Mouse (Mus musculus) MEL (cell line): ENCODE measurements around the gene Chkb.

ENCODE experiments used
- BHLHE40 ChIP-seq: IDR thresholded peaks from 2 replicates; pipeline ENCODE4 v1.6.1; 2012; ENCODE audit warnings: low read depth, mild to moderate bottlenecking, inconsistent platforms, low read length, improper control_type of control experiment, borderline replicate concordance
- CTCF ChIP-seq, 3 experiments: IDR thresholded peaks in 2 of 3; conservative IDR thresholded peaks in 1 of 3; 2 replicates each; pipeline ENCODE4 v1.5.1; 2011 to 2012; ENCODE audit warnings: low read length in 3 of 3, low read depth in 2 of 3, mild to moderate bottlenecking in 2 of 3, improper control_type of control experiment in 1 of 3, inconsistent platforms in 1 of 3, mixed read lengths in 1 of 3, moderate library complexity in 1 of 3; ENCODE audit not compliant: control insufficient read depth in 1 of 3, insufficient read depth in 1 of 3, poor library complexity in 1 of 3, severe bottlenecking in 1 of 3
- ELF1 ChIP-seq: IDR thresholded peaks from 2 replicates; pipeline ENCODE4 v1.6.1; 2014; ENCODE audit warnings: low read depth, mild to moderate bottlenecking, inconsistent platforms, low read length, improper control_type of control experiment, moderate library complexity
- EP300 ChIP-seq, 2 experiments: IDR thresholded peaks; 2 replicates each; pipeline ENCODE4 v1.6.1; 2011; ENCODE audit warnings: improper control_type of control experiment in 2 of 2, low read length in 2 of 2, low read depth in 1 of 2, mild to moderate bottlenecking in 1 of 2
- MAZ ChIP-seq: IDR thresholded peaks from 2 replicates; pipeline ENCODE4 v1.6.1; 2012; ENCODE audit warnings: low read depth, mild to moderate bottlenecking, inconsistent platforms, low read length, improper control_type of control experiment
- MEF2A ChIP-seq: IDR thresholded peaks from 2 replicates; pipeline ENCODE4 v1.6.1; 2014; ENCODE audit warnings: low read depth, mild to moderate bottlenecking, inconsistent platforms, low read length, improper control_type of control experiment; ENCODE audit not compliant: poor library complexity, insufficient replicate concordance, severe bottlenecking; ENCODE audit errors: extremely low read depth
- POLR2A ChIP-seq, 2 experiments: IDR thresholded peaks; 2 replicates each; pipeline ENCODE4 v1.6.1; 2011 to 2012; ENCODE audit warnings: low read length in 2 of 2, mild to moderate bottlenecking in 2 of 2, control low read depth in 1 of 2, improper control_type of control experiment in 1 of 2, low read depth in 1 of 2, moderate library complexity in 1 of 2; ENCODE audit not compliant: control insufficient read depth in 1 of 2, insufficient read depth in 1 of 2, poor library complexity in 1 of 2
- SIN3A ChIP-seq: IDR thresholded peaks from 2 replicates; pipeline ENCODE4 v1.6.1; 2012; ENCODE audit warnings: low read length, improper control_type of control experiment, inconsistent platforms
- TCF12 ChIP-seq: IDR thresholded peaks from 2 replicates; pipeline ENCODE4 v1.6.1; 2014; ENCODE audit warnings: low read depth, mild to moderate bottlenecking, inconsistent platforms, low read length, improper control_type of control experiment, moderate library complexity
- UBTF ChIP-seq: IDR thresholded peaks from 2 replicates; pipeline ENCODE4 v1.6.1; 2012; ENCODE audit warnings: low read depth, mild to moderate bottlenecking, inconsistent platforms, low read length, improper control_type of control experiment, moderate library complexity, borderline replicate concordance; ENCODE audit not compliant: insufficient read depth
- ZC3H11A ChIP-seq: IDR thresholded peaks from 2 replicates; pipeline ENCODE4 v1.6.1; 2012; ENCODE audit warnings: low read depth, mild to moderate bottlenecking, inconsistent platforms, low read length, improper control_type of control experiment
- ZNF384 ChIP-seq: IDR thresholded peaks from 2 replicates; pipeline ENCODE4 v1.6.1; 2012; ENCODE audit warnings: low read depth, mild to moderate bottlenecking, inconsistent platforms, low read length, improper control_type of control experiment

DNA sequence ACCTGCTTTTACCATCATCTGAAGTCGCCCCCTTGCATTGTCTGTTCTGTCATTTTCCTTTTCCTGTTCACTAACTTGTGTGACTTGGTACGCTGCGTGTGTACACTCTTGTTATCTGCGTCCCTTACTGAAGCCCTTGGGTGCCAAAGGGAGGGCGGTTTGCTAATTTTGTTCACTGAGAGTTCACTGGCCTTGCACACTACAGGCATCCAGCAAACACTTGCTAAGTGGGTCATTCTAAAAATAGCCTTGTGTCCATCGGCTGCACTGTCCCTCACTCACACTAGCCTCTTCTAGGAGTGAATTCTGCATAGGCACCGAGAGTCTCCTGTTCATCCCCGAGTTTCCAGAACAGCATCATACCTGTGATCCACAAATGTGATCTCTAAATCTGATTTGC is 14.4 kb downstream of the Chkb start:
- TF ChIP-seq ZC3H11A, result no peak
- no peak for TF ChIP-seq EP300 (IDR thresholded peaks at IDR 0.05; ENCODE audit: low read depth in 1 of 2, low read length in 2 of 2)
- TF ChIP-seq CTCF (IDR thresholded peaks at IDR 0.05 in 2 of 3, conservative IDR thresholded peaks at IDR 0.05 in 1 of 3; ENCODE audit: control insufficient read depth in 1 of 3, insufficient read depth in 1 of 3, low read depth in 2 of 3, low read length in 3 of 3, poor library complexity in 1 of 3, severe bottlenecking in 1 of 3), result no peak
- TF ChIP-seq UBTF, result no peak
- TF ChIP-seq MEF2A, result no peak
- TF ChIP-seq SIN3A, result no peak
- TF ChIP-seq MAZ, result no peak
- TF ChIP-seq BHLHE40, result no peak
- TF ChIP-seq POLR2A (IDR thresholded peaks at IDR 0.05; ENCODE audit: control insufficient read depth in 1 of 2, insufficient read depth in 1 of 2, low read depth in 1 of 2, low read length in 2 of 2, poor library complexity in 1 of 2), result no peak
- TF ChIP-seq ZNF384, result no peak
- TF ChIP-seq TCF12, result no peak
- TF ChIP-seq ELF1, result no peak
